Mouse (Mus musculus): ENCODE measurements at regions not wholly inside any gene's neighbourhood (a gene's known extent, or its start where the extent isn't known, plus 50 kb on each side); places are given as distances from the start of the nearest gene placed in this dataset.
"Not testable (repeated sequence)": the region's sequence is repeated elsewhere in the genome, so short reads cannot be mapped to it uniquely, and the experiment has no call there.

GRCm38 (mm10) chr9:41429711-41430390 is 268.4 kb upstream of the Ubash3b start:
- DNase-seq = no peak

- DNase-seq = no peak
Observed at GRCm38 (mm10) chr9:41429236-41429635, 267.7 kb upstream of the Ubash3b start.

GRCm38 (mm10) chr9:41426698-41427097 is 265.2 kb upstream of the Ubash3b start:
- DNase-seq = no peak

GRCm38 (mm10) chr9:41425225-41425624 is 263.7 kb upstream of the Ubash3b start:
- DNase-seq = no peak

- DNase-seq = no peak
Observed at GRCm38 (mm10) chr9:41413791-41414190, 252.3 kb upstream of the Ubash3b start.

GRCm38 (mm10) chr9:41413091-41413490 is 251.6 kb upstream of the Ubash3b start:
- not testable (repeated sequence) for DNase-seq

GRCm38 (mm10) chr9:41412174-41412757 is 250.8 kb upstream of the Ubash3b start:
- no peak for DNase-seq

GRCm38 (mm10) chr9:41408301-41408700 is 246.8 kb upstream of the Ubash3b start:
- DNase-seq = no peak

- no peak for DNase-seq
Observed at GRCm38 (mm10) chr9:41407078-41407477, 245.6 kb upstream of the Ubash3b start.

GRCm38 (mm10) chr9:41402942-41403341 is 241.4 kb upstream of the Ubash3b start:
- DNase-seq = no peak

GRCm38 (mm10) chr9:41400950-41401349 is 239.5 kb upstream of the Ubash3b start:
- DNase-seq = no peak

GRCm38 (mm10) chr9:41395471-41395870 is 234.0 kb upstream of the Ubash3b start:
- no peak for DNase-seq

- DNase-seq = peak; percentile 8 to 13
Observed at GRCm38 (mm10) chr9:41391591-41392320, 230.3 kb upstream of the Ubash3b start.

- DNase-seq = no peak
Observed at GRCm38 (mm10) chr9:41379283-41379682, 217.8 kb upstream of the Ubash3b start.

GRCm38 (mm10) chr9:41378627-41379231 is 217.2 kb upstream of the Ubash3b start:
- no peak for DNase-seq

GRCm38 (mm10) chr9:41377701-41378626 is 216.5 kb upstream of the Ubash3b start:
- DNase-seq = no peak

GRCm38 (mm10) chr9:41376948-41377700 is 215.6 kb upstream of the Ubash3b start:
- no peak for DNase-seq

- DNase-seq = peak; percentile 7 to 9
Observed at GRCm38 (mm10) chr9:41375984-41376651, 214.6 kb upstream of the Ubash3b start.

- DNase-seq = no peak
Observed at GRCm38 (mm10) chr9:41374591-41375481, 213.3 kb upstream of the Ubash3b start.

GRCm38 (mm10) chr9:41366405-41366804 is 204.9 kb upstream of the Ubash3b start:
- no peak for DNase-seq
